In the genomic region with DNA sequence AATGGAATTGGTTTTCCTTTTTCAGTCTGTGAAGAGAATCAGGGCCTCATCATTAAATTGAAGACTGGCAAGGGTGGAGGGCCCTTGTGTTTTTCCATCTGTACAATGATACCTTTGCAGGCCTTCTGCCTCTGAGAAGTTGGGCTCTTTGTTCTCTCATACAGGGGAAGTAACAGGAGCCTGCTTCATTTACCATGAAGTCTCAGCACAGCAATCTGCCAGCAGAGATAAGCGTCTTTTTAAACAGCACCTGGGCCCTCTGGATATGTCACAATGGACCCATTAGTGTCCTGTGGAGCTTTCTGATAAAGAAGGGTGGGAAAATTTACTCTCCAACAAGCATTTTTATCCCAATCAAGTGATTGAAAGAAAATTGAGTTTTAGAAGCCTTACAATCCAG, we compare ENCODE assay signal across 30 mouse cellular contexts. TPM values are rescaled to one million over a fixed set of nuclear protein-coding genes. Genes with fewer than 3 reads are reported as not detected.
DNase-seq lines count a peak whose midpoint lies in the region; ATAC-seq and TF ChIP-seq lines count a peak whose summit lies in the region.
"Had no signal": no experiment of that assay in that cellular context is flagged by ENCODE, and none has a peak within 500 bp of the region (broad histone marks: within the 10 kb centered on the region; RNA-seq: fewer than 3 reads in every experiment).

No protein-coding gene starts in this region.

- no peak overlapping the region for H3K4me3 ChIP-seq in hindbrain, embryonic 13.5 days
- no peak overlapping the region for H3K4me3 ChIP-seq in hindbrain, embryonic 10.5 days
- H3K4me3 ChIP-seq in limb, embryonic 11.5 days (ENCODE audit: low read depth, low read length), result no peak overlapping the region
- H3K4me3 ChIP-seq in limb, embryonic 10.5 days, result no peak overlapping the region
- no peak overlapping the region for H3K4me3 ChIP-seq in midbrain, embryonic 15.5 days
- H3K4me3 ChIP-seq: embryonic facial prominence, embryonic 12.5 days; heart, embryonic 10.5 days; heart, embryonic 15.5 days; limb, embryonic 15.5 days; liver, embryonic 13.5 days; megakaryocyte, embryonic 14.5 days had no signal

- peak overlapping the region; percentile 44; the same call in 1 of the 2 replicates for H3K27ac ChIP-seq in hindbrain, embryonic 13.5 days
- H3K27ac ChIP-seq in hindbrain, embryonic 10.5 days, result no peak overlapping the region
- H3K27ac ChIP-seq in limb, embryonic 11.5 days (replicated peaks; ENCODE audit: low read depth, low read length), result no peak overlapping the region
- no peak overlapping the region for H3K27ac ChIP-seq in limb, embryonic 10.5 days
- peak overlapping the region; percentile 48; the same call in 1 of the 2 replicates for H3K27ac ChIP-seq in midbrain, embryonic 15.5 days
- H3K27ac ChIP-seq: embryonic facial prominence, embryonic 12.5 days; heart, embryonic 10.5 days; heart, embryonic 15.5 days; kidney, postnatal 0 days; limb, embryonic 15.5 days; liver, embryonic 13.5 days had no signal

- no peak for ATAC-seq in hindbrain, embryonic 13.5 days (ENCODE audit: low FRiP score)
- no peak for ATAC-seq in limb, embryonic 11.5 days (ENCODE audit: insufficient number of reproducible peaks, low FRiP score, low TSS enrichment, low read depth)
- peak; percentile 58 for ATAC-seq in midbrain, embryonic 15.5 days (replicated peaks)
- ATAC-seq: intestine, embryonic 16.5 days; lung, postnatal 0 days; Patski had no signal

- H3K4me2 ChIP-seq in hindbrain, embryonic 13.5 days, result no peak overlapping the region
- H3K4me2 ChIP-seq in limb, embryonic 11.5 days (ENCODE audit: low read depth, severe bottlenecking), result no peak overlapping the region
- H3K4me2 ChIP-seq in midbrain, embryonic 15.5 days, result no peak overlapping the region
- H3K4me2 ChIP-seq: embryonic facial prominence, embryonic 12.5 days; heart, embryonic 15.5 days; limb, embryonic 15.5 days; liver, embryonic 13.5 days had no signal

- no peak for TF ChIP-seq POLR2A in brain, embryonic 14.5 days (IDR thresholded peaks at IDR 0.05; ENCODE audit: borderline replicate concordance, extremely low read depth, insufficient read depth, insufficient read length, poor library complexity, severe bottlenecking)

- H3K27me3 ChIP-seq in hindbrain, embryonic 13.5 days, result peaks cover 12% of the 10 kb centered on the region
- peaks cover 7% of the 10 kb centered on the region; the same call in 1 of the 2 replicates for H3K27me3 ChIP-seq in hindbrain, embryonic 10.5 days (ENCODE audit: insufficient read depth, poor library complexity, severe bottlenecking)
- no peaks in the 10 kb centered on the region for H3K27me3 ChIP-seq in limb, embryonic 11.5 days (ENCODE audit: control insufficient read depth, insufficient read depth, low read length)
- H3K27me3 ChIP-seq in limb, embryonic 10.5 days (ENCODE audit: low read depth, poor library complexity, severe bottlenecking), result no peaks in the 10 kb centered on the region
- no peaks in the 10 kb centered on the region for H3K27me3 ChIP-seq in midbrain, embryonic 15.5 days (replicated peaks)
- H3K27me3 ChIP-seq: embryonic facial prominence, embryonic 12.5 days; heart, embryonic 15.5 days; limb, embryonic 15.5 days had no signal

- H3K9ac ChIP-seq in hindbrain, embryonic 13.5 days, result no peak overlapping the region
- no peak overlapping the region for H3K9ac ChIP-seq in limb, embryonic 11.5 days (ENCODE audit: low read length)
- H3K9ac ChIP-seq in midbrain, embryonic 15.5 days, result no peak overlapping the region
- H3K9ac ChIP-seq: embryonic facial prominence, embryonic 12.5 days; heart, embryonic 15.5 days; limb, embryonic 15.5 days; liver, embryonic 13.5 days had no signal

- WGBS in hindbrain, embryonic 13.5 days, result 39% methylated on average over 1 of the region's 1 CpGs
- WGBS in hindbrain, embryonic 10.5 days, result 60% methylated on average over 1 of the region's 1 CpGs
- 66% methylated on average over 1 of the region's 1 CpGs for WGBS in limb, embryonic 11.5 days
- WGBS in limb, embryonic 10.5 days, result 77% methylated on average over 1 of the region's 1 CpGs
- 31% methylated on average over 1 of the region's 1 CpGs for WGBS in midbrain, embryonic 15.5 days

- DNase-seq in hindbrain, embryonic 10.5 days (ENCODE audit: low spot score), result no peak
- DNase-seq in limb, embryonic 11.5 days (ENCODE audit: low spot score), result peak; percentile 2
- no peak for DNase-seq in limb, embryonic 10.5 days (ENCODE audit: low spot score)
- peak; percentile 62 for DNase-seq in brain, embryonic 14.5 days (ENCODE audit: low read depth)
- no peak for DNase-seq in heart, adult 8-10 months (ENCODE audit: low spot score)
- DNase-seq: adrenal gland, postnatal 10 days; cerebellum, adult 11 months; cerebellum, adult 9-10 months; cerebellum, postnatal 36 days; embryo, embryonic 11 days; gastrocnemius, postnatal 14 days; heart, postnatal 36 days; kidney, adult 8-10 months; liver, embryonic 13.5 days; lung, adult 18-20 months; lung, postnatal 4 days; thymus, postnatal 4 days had no signal

- H3K36me3 ChIP-seq in hindbrain, embryonic 13.5 days, result no peaks in the 10 kb centered on the region
- H3K36me3 ChIP-seq in hindbrain, embryonic 10.5 days, result no peaks in the 10 kb centered on the region
- no peaks in the 10 kb centered on the region for H3K36me3 ChIP-seq in limb, embryonic 11.5 days (ENCODE audit: control insufficient read depth, insufficient read depth, low read length)
- no peaks in the 10 kb centered on the region for H3K36me3 ChIP-seq in limb, embryonic 10.5 days
- no peaks in the 10 kb centered on the region for H3K36me3 ChIP-seq in midbrain, embryonic 15.5 days (replicated peaks)
- H3K36me3 ChIP-seq: embryonic facial prominence, embryonic 12.5 days; heart, embryonic 10.5 days; heart, embryonic 15.5 days; limb, embryonic 15.5 days; liver, embryonic 13.5 days had no signal

- no peak for TF ChIP-seq CTCF in brain, embryonic 14.5 days (IDR thresholded peaks at IDR 0.05; ENCODE audit: borderline replicate concordance, extremely low read depth, insufficient read depth, insufficient read length)

- H3K4me1 ChIP-seq in hindbrain, embryonic 13.5 days (replicated peaks), result peaks cover 2% of the 10 kb centered on the region; the same call in 1 of the 2 replicates
- peaks cover 11% of the 10 kb centered on the region for H3K4me1 ChIP-seq in hindbrain, embryonic 10.5 days (replicated peaks)
- H3K4me1 ChIP-seq in limb, embryonic 11.5 days (ENCODE audit: control insufficient read depth, insufficient read depth, low read length), result peaks cover under 1% of the 10 kb centered on the region; the same call in 1 of the 2 replicates
- peaks cover 5% of the 10 kb centered on the region for H3K4me1 ChIP-seq in limb, embryonic 10.5 days
- H3K4me1 ChIP-seq in midbrain, embryonic 15.5 days, result 0 out of 2 replicates have a peak, but pooled peaks cover 3% of the 10 kb centered on the region
- H3K4me1 ChIP-seq: limb, embryonic 15.5 days; megakaryocyte, embryonic 14.5 days had no signal

- no peaks in the 10 kb centered on the region for H3K9me3 ChIP-seq in hindbrain, embryonic 13.5 days
- no peaks in the 10 kb centered on the region for H3K9me3 ChIP-seq in hindbrain, embryonic 10.5 days
- no peaks in the 10 kb centered on the region for H3K9me3 ChIP-seq in limb, embryonic 11.5 days (ENCODE audit: control insufficient read depth, low read length)
- H3K9me3 ChIP-seq in limb, embryonic 10.5 days (replicated peaks), result no peaks in the 10 kb centered on the region
- no peaks in the 10 kb centered on the region for H3K9me3 ChIP-seq in midbrain, embryonic 15.5 days
- H3K9me3 ChIP-seq: heart, embryonic 10.5 days; heart, embryonic 15.5 days; limb, embryonic 15.5 days; liver, embryonic 13.5 days had no signal

RNA-seq across cellular contexts. Expression of a gene that starts 5.8 kb away (rescaled TPM):
- polyA plus RNA-seq in hindbrain, embryonic 13.5 days (2015; fragmentation: Nextera tagmentation; extraction: Ambion mirVana), result 0.58 and 0.64 TPM in 2 replicates
- 1.2 and 1.4 TPM in 2 replicates for polyA plus RNA-seq in hindbrain, embryonic 10.5 days (2016; fragmentation: Nextera tagmentation; extraction: Ambion mirVana)
- polyA plus RNA-seq in limb, embryonic 11.5 days (2014; fragmentation: Nextera tagmentation; extraction: Ambion mirVana), result 1.2 and 1.3 TPM in 2 replicates
- polyA plus RNA-seq in limb, embryonic 10.5 days (2016; fragmentation: Nextera tagmentation; extraction: Ambion mirVana), result 1.6 and 1.8 TPM in 2 replicates
- polyA plus RNA-seq in brain, embryonic 14.5 days (2012; rRNA removed), result 0.19 and 0.26 TPM in 2 replicates
- polyA plus RNA-seq in midbrain, embryonic 15.5 days (2015; fragmentation: Nextera tagmentation; extraction: Ambion mirVana), result 0.47 and 0.71 TPM in 2 replicates
- 1 to 10 TPM in 3 of 4 experiments, under 1 TPM in 1; 0.90 to 2.4 (median 1.5) TPM for total RNA-seq in heart, adult 8-10 months (2022)
- total RNA-seq: MEL had no signal
- polyA plus RNA-seq: Patski had no signal

RNA-seq across cellular contexts. Expression of a gene that starts 59.1 kb away (rescaled TPM):
- polyA plus RNA-seq in hindbrain, embryonic 13.5 days (2015; fragmentation: Nextera tagmentation; extraction: Ambion mirVana), result 0.69 and 1.5 TPM in 2 replicates
- 0.19 and 1.4 TPM in 2 replicates for polyA plus RNA-seq in hindbrain, embryonic 10.5 days (2016; fragmentation: Nextera tagmentation; extraction: Ambion mirVana)
- polyA plus RNA-seq in limb, embryonic 11.5 days (2014; fragmentation: Nextera tagmentation; extraction: Ambion mirVana), result 0.06 and 0.15 TPM in 2 replicates
- polyA plus RNA-seq in limb, embryonic 10.5 days (2016; fragmentation: Nextera tagmentation; extraction: Ambion mirVana), result 0.08 and 0.34 TPM in 2 replicates
- polyA plus RNA-seq in brain, embryonic 14.5 days (2012; rRNA removed), result 0.69 and 0.83 TPM in 2 replicates
- 0.82 and 0.98 TPM in 2 replicates for polyA plus RNA-seq in midbrain, embryonic 15.5 days (2015; fragmentation: Nextera tagmentation; extraction: Ambion mirVana)
- 10 to 100 TPM; 29.8 to 39.9 (median 33.4) TPM for total RNA-seq in heart, adult 8-10 months (2022)
- total RNA-seq: granulocyte monocyte progenitor cell, adult 5-6 weeks; MEL had no signal
- polyA plus RNA-seq: liver, embryonic 13.5 days had no signal

Comparison
In these comparisons a context has a peak if more than half of its experiments do, and no peak if none do; other contexts are left out.
1. H3K27ac ChIP-seq: peak in hindbrain, embryonic 13.5 days (single experiment) and midbrain, embryonic 15.5 days (single experiment); none in hindbrain, embryonic 10.5 days (single experiment), limb, embryonic 11.5 days (single experiment) and limb, embryonic 10.5 days (single experiment).
2. DNase-seq: peak in limb, embryonic 11.5 days (single experiment) and brain, embryonic 14.5 days (single experiment); none in hindbrain, embryonic 10.5 days (single experiment), limb, embryonic 10.5 days (single experiment) and heart, adult 8-10 months (single experiment).